Mouse (Mus musculus) midbrain, postnatal 0 days (tissue): ENCODE results near the gene Camsap1. TPM values are rescaled to one million over a fixed set of nuclear protein-coding genes. Genes with fewer than 3 reads are reported as not detected.

Experiments used
- ATAC-seq: fragments of 200-750 bp; cut with Nextera tagmentation; 2 replicates; pipeline ENCODE4 v1.8.0; 2017; ENCODE audit warnings: moderate number of reproducible peaks, mild to moderate bottlenecking, moderate TSS enrichment, moderate library complexity; ENCODE audit not compliant: low FRiP score
- DNase-seq: peaks from one replicate; pipeline ENCODE4 v3.0.0-alpha.2; 2015; ENCODE audit warnings: low spot score
- H3K27ac ChIP-seq: fragments of 300-500 bp; sonication (generic); 2 replicates; pipeline ENCODE4 v1.5.1; 2014; ENCODE audit warnings: low read depth, mild to moderate bottlenecking, low read length, mixed read lengths
- H3K27me3 ChIP-seq: fragments of 300-500 bp; sonication (generic); 2 replicates; pipeline ENCODE4 v1.6.1; 2014; ENCODE audit warnings: low read length, control low read depth, mixed read lengths; ENCODE audit not compliant: insufficient read depth
- H3K36me3 ChIP-seq: fragments of 300-500 bp; sonication (generic); 2 replicates; pipeline ENCODE4 v1.6.1; 2014; ENCODE audit warnings: low read length, control low read depth, mixed read lengths; ENCODE audit not compliant: insufficient read depth
- H3K4me1 ChIP-seq: fragments of 300-500 bp; sonication (generic); 2 replicates; pipeline ENCODE4 v1.6.1; 2014; ENCODE audit warnings: mild to moderate bottlenecking, control low read depth, antibody characterized with exemption, low read length, mixed read lengths; ENCODE audit not compliant: insufficient read depth
- H3K4me2 ChIP-seq: fragments of 300-500 bp; sonication (generic); 2 replicates; pipeline ENCODE4 v1.6.1; 2014; ENCODE audit warnings: low read depth, mild to moderate bottlenecking, low read length, mixed read lengths; ENCODE audit not compliant: poor library complexity, severe bottlenecking
- H3K4me3 ChIP-seq: fragments of 300-500 bp; sonication (generic); 2 replicates; pipeline ENCODE4 v1.5.1; 2014; ENCODE audit warnings: low read depth, mild to moderate bottlenecking, low read length, moderate library complexity
- H3K9ac ChIP-seq: fragments of 300-500 bp; sonication (generic); replicated peaks from 2 replicates; pipeline ENCODE4 v1.6.1; 2014; ENCODE audit warnings: mild to moderate bottlenecking, low read length, moderate library complexity, mixed read lengths; ENCODE audit not compliant: poor library complexity, severe bottlenecking
- H3K9me3 ChIP-seq: fragments of 300-500 bp; sonication (generic); 2 replicates; pipeline ENCODE4 v1.6.1; 2016; ENCODE audit warnings: low read length, control low read depth
- CTCF ChIP-seq: IDR thresholded peaks from 2 replicates; pipeline ENCODE4 v1.5.1; 2016; ENCODE audit warnings: antibody characterized with exemption, mild to moderate bottlenecking
- WGBS: fragments of 180-500 bp; shearing (Covaris S2); extraction: QIAGEN DNeasy Blood & Tissue Kit; methylation state at CpG from one replicate; pipeline ENCODE4 v1.1.7; 2014; 5-methylcytosine and 5-hydroxymethylcytosine counted together
- polyA plus RNA-seq: library from polyadenylated mRNA; unstranded; fragments of >200 nt; fragmentation: Nextera tagmentation; extraction: Ambion mirVana; gene quantifications from 2 replicates; pipeline ENCODE4 v1.2.1, GENCODE M21; 2015
- total RNA-seq: library from RNA; depleted of rRNA; stranded (reverse); fragments of >200 nt; gene quantifications from 2 replicates; pipeline ENCODE4 v1.2.3, GENCODE M21; 2014

The Camsap1 gene
- total and polyA plus RNA-seq, 2 experiments from 2014 or later = 61.3 to 157 TPM

GRCm38 (mm10) chr2:26021561-26022257 is 38.6 kb upstream of the Camsap1 start, which contains the start of gene Ubac1:
Gene Ubac1 (minus strand): TSS chr2:26021747.
- peak within 1 kb of the TSS; percentile 85 for H3K27ac ChIP-seq
- ATAC-seq (peak; percentile 90), DNase-seq (peak; percentile 96)
- peaks cover 10% of the 10 kb centered on the region; the same call in 1 of the 2 replicates for H3K4me1 ChIP-seq
- peak within 1 kb of the TSS; percentile 78 for H3K9ac ChIP-seq
- WGBS = 7% methylated on average over 49 of the region's 50 CpGs
- peak within 1 kb of the TSS; percentile 86 for H3K4me2 ChIP-seq
- peak within 1 kb of the TSS; percentile 78 for H3K4me3 ChIP-seq
- H3K36me3 ChIP-seq = no peaks in the 10 kb centered on the region
- H3K9me3 ChIP-seq = no peaks in the 10 kb centered on the region
- no peaks in the 10 kb centered on the region for H3K27me3 ChIP-seq
- no peak for TF ChIP-seq CTCF

DNA sequence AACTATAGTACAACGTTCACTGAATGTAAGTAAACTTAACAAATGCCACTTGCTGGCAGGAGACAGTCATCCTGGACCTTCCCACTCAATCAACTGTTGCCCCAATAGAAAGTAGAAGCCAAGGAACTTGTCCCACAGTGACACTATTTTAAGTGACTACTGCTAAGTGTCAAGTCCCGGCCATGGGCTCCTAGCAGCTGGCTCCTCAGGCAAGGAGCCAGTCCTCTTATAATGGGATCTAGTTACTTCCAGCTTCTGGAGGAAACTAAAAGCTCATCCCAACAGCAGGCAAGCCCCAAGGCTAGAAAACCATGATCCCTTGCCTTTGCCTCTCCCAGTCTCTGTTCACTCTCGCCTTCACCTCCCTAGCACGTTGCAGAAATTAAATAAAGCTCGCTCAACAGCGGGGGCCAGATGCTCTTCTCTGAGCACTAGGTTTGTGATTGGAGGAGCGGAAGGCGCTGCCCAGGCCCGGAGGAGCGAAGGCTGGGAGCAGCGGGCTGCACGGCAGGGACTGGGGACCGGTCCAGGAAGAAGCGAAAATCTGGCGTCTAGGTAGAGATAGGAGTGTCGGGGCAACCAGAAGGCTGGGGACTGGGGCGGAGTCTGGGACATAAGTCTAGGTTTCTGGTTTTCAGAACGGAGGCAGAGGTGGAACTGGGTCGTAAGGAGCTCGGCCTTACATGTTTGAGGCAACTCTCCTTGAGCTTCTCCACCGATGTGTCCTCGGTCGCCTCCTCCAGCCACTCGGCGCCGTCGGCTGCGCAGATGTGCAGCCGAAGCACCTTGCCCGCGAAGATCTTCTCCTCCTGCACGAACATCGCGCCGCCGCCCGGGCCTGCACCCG is 37.9 kb upstream of the Camsap1 start:
- Histone ChIP-seq H3K9ac (peak overlapping the region; percentile 78), H3K9me3 (no peaks in the 10 kb centered on the region), H3K4me3 (peak overlapping the region; percentile 78), H3K27ac (peak overlapping the region; percentile 85), H3K27me3 (no peaks in the 10 kb centered on the region), H3K4me2 (peak overlapping the region; percentile 86), H3K36me3 (0 out of 2 replicates have a peak, but pooled peaks cover 3% of the 10 kb centered on the region), H3K4me1 (peaks cover 10% of the 10 kb centered on the region; the same call in 1 of the 2 replicates)
- peak; percentile 65 for DNase-seq
- ATAC-seq = peak; percentile 39; the same call in 1 of the 2 replicates
- WGBS = 3% methylated on average over 38 of the region's 38 CpGs
- no peak for TF ChIP-seq CTCF

GRCm38 (mm10) chr2:26019923-26020322 is 36.8 kb upstream of the Camsap1 start:
- peaks cover 9% of the 10 kb centered on the region; the same call in 1 of the 2 replicates for H3K36me3 ChIP-seq
- DNase-seq (no peak), ATAC-seq (no peak)
- H3K4me1 ChIP-seq = peaks cover 10% of the 10 kb centered on the region; the same call in 1 of the 2 replicates
- H3K27me3 ChIP-seq = no peaks in the 10 kb centered on the region
- H3K4me2 ChIP-seq = peak overlapping the region; percentile 86
- H3K27ac ChIP-seq = no peak overlapping the region
- no peaks in the 10 kb centered on the region for H3K9me3 ChIP-seq
- TF ChIP-seq CTCF = no peak
- no peak overlapping the region for H3K4me3 ChIP-seq
- H3K9ac ChIP-seq = no peak overlapping the region
- WGBS = 83% methylated on average over 3 of the region's 3 CpGs

DNA sequence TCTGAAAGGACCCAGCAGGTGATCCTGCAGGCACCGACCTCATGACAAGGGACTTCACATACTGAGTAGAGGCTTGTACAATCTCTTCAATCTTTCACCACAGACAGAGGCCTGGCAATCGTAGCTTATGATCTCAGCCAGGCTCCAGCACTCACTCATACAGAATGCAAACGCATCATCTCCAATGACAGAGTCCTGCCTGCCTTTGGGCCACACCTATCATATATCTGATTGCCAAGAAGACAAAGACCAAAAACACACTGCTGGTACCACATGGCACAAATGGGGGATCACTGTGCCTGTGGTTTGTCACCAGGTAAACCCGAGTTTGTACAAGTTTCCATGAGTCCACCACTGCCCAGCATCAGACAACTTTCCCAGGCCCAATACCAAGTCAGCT is 34.2 kb upstream of the Camsap1 start:
- 83% methylated on average over 4 of the region's 4 CpGs for WGBS
- peaks cover 10% of the 10 kb centered on the region; the same call in 1 of the 2 replicates for H3K4me1 ChIP-seq
- no peak for TF ChIP-seq CTCF

DNA sequence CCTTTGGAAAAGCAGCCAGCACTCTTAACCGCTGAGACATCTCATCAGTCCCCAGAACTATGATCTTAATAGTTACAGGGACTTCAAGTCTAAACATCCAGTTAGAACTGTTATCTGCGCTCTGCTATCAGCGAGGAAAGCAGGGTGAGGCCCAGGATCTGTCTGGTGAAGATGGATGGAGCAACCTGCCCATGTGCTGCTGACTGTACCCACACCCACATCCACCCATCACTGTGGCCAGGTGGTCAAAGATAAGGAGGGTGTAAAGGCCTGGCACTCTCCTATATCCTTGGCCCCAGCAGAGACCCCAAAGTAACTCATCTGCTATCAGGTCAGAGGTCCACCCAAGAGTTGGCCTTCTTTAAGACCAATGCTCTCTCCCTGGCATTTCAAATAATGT is 30.6 kb upstream of the Camsap1 start:
- Histone ChIP-seq H3K4me3 (no peak overlapping the region), H3K4me1 (no peaks in the 10 kb centered on the region), H3K9ac (no peak overlapping the region), H3K36me3 (peaks cover 60% of the 10 kb centered on the region), H3K27me3 (no peaks in the 10 kb centered on the region), H3K9me3 (no peaks in the 10 kb centered on the region), H3K27ac (no peak overlapping the region), H3K4me2 (no peak overlapping the region)
- WGBS = 97% methylated on average over 3 of the region's 3 CpGs
- ATAC-seq (no peak), DNase-seq (no peak)
- no peak for TF ChIP-seq CTCF

More for the DNA sequence above, 34.2 kb upstream of the Camsap1 start:
- no peak overlapping the region for H3K27ac ChIP-seq
- H3K4me2 ChIP-seq = no peak overlapping the region
- peaks cover 28% of the 10 kb centered on the region for H3K36me3 ChIP-seq
- ATAC-seq = no peak
- no peaks in the 10 kb centered on the region for H3K9me3 ChIP-seq
- no peak overlapping the region for H3K4me3 ChIP-seq
- no peak for DNase-seq
- no peak overlapping the region for H3K9ac ChIP-seq
- no peaks in the 10 kb centered on the region for H3K27me3 ChIP-seq
